Mouse (Mus musculus): ENCODE measurements around the gene Zfp65. TPM values are rescaled to one million over a fixed set of nuclear protein-coding genes. Genes with fewer than 3 reads are reported as not detected.

Gene Zfp65
- polyA plus RNA-seq, 1 experiment from 2014 or later, result 3.2 TPM

Other genes starting within 250 kb of the Zfp65 start
- gene Zfp874b, start 244.9 kb downstream of the Zfp65 start, polyA plus RNA-seq (2014; fragmentation: Nextera tagmentation; extraction: Ambion mirVana), result 2.6 and 2.8 TPM in 2 replicates
- gene Zfp58, start 228.6 kb downstream of the Zfp65 start, polyA plus RNA-seq (2014; fragmentation: Nextera tagmentation; extraction: Ambion mirVana), result 8.0 and 9.2 TPM in 2 replicates
- gene Gm26965, start 203.0 kb downstream of the Zfp65 start, polyA plus RNA-seq (2014; fragmentation: Nextera tagmentation; extraction: Ambion mirVana), result not detected in 2 replicates
- gene Zfp87, start 203.0 kb downstream of the Zfp65 start, polyA plus RNA-seq (2014; fragmentation: Nextera tagmentation; extraction: Ambion mirVana), result 13.9 and 15.7 TPM in 2 replicates
- 9.8 and 12.1 TPM in 2 replicates for gene Zfp748, start 175.3 kb downstream of the Zfp65 start, polyA plus RNA-seq (2014; fragmentation: Nextera tagmentation; extraction: Ambion mirVana)
- 3.0 and 3.5 TPM in 2 replicates for gene Zfp729b, start 119.5 kb downstream of the Zfp65 start, polyA plus RNA-seq (2014; fragmentation: Nextera tagmentation; extraction: Ambion mirVana)
- gene Gm49345, start 91.4 kb downstream of the Zfp65 start, polyA plus RNA-seq (2014; fragmentation: Nextera tagmentation; extraction: Ambion mirVana), result not detected in 2 replicates
- 1.8 and 2.3 TPM in 2 replicates for gene Zfp729a, start 91.4 kb downstream of the Zfp65 start, polyA plus RNA-seq (2014; fragmentation: Nextera tagmentation; extraction: Ambion mirVana)
- 7.0 and 7.3 TPM in 2 replicates for gene Zfp738, start 42.1 kb downstream of the Zfp65 start, polyA plus RNA-seq (2014; fragmentation: Nextera tagmentation; extraction: Ambion mirVana)
- gene Zfp85, start 26.1 kb upstream of the Zfp65 start, polyA plus RNA-seq (2014; fragmentation: Nextera tagmentation; extraction: Ambion mirVana), result 3.2 and 3.3 TPM in 2 replicates
- 2.3 and 2.6 TPM in 2 replicates for gene Zfp493, start 50.5 kb upstream of the Zfp65 start, polyA plus RNA-seq (2014; fragmentation: Nextera tagmentation; extraction: Ambion mirVana)
- gene Zfp273, start 84.6 kb upstream of the Zfp65 start, polyA plus RNA-seq (2014; fragmentation: Nextera tagmentation; extraction: Ambion mirVana), result 3.6 and 4.0 TPM in 2 replicates
- gene Gm10037, start 101.9 kb upstream of the Zfp65 start, polyA plus RNA-seq (2014; fragmentation: Nextera tagmentation; extraction: Ambion mirVana), result 0.71 and 0.96 TPM in 2 replicates
- gene BC048507, start 134.2 kb upstream of the Zfp65 start, polyA plus RNA-seq (2014; fragmentation: Nextera tagmentation; extraction: Ambion mirVana), result not detected in 2 replicates